Mouse (Mus musculus): ENCODE data around the gene Fbxl14. TPM values are rescaled to one million over a fixed set of nuclear protein-coding genes. Genes with fewer than 3 reads are reported as not detected.
A peak's percentile ranks its signal among the peaks of the same experiment; 100 is the strongest.

Fbxl14 gene
- polyA plus RNA-seq, 1 experiment from 2014 or later: 7.2 TPM

- no peaks in the 10 kb centered on the region for H3K27me3 ChIP-seq (ENCODE audit: control insufficient read depth, insufficient read depth, low read length)
- 31% methylated on average over 5 of the region's 5 CpGs for WGBS
- no peak overlapping the region for H3K9ac ChIP-seq (ENCODE audit: low read depth, low read length)
- H3K4me2 ChIP-seq (replicated peaks; ENCODE audit: low read depth, low read length): no peak overlapping the region
- no peaks in the 10 kb centered on the region for H3K36me3 ChIP-seq (ENCODE audit: control insufficient read depth, insufficient read depth, low read length)
- no peak overlapping the region for H3K27ac ChIP-seq (ENCODE audit: low read depth, low read length)
- no peak overlapping the region for H3K4me3 ChIP-seq (ENCODE audit: low read length)
- peaks cover 4% of the 10 kb centered on the region; the same call in 1 of the 2 replicates for H3K4me1 ChIP-seq (ENCODE audit: control insufficient read depth, insufficient read depth, low read length)
- ATAC-seq (ENCODE audit: low FRiP score, low TSS enrichment): peak; percentile 51; the same call in 1 of the 2 replicates
- H3K9me3 ChIP-seq (ENCODE audit: control insufficient read depth, low read length): no peaks in the 10 kb centered on the region; the same call in 1 of the 2 replicates
Observed at GRCm38 (mm10) chr6:119460391-119460790, 19.1 kb upstream of the Fbxl14 start.

- Histone ChIP-seq H3K4me2 (replicated peaks; ENCODE audit: low read depth, low read length) (no peak overlapping the region), H3K9me3 (ENCODE audit: control insufficient read depth, low read length) (no peaks in the 10 kb centered on the region; the same call in 1 of the 2 replicates), H3K27ac (ENCODE audit: low read depth, low read length) (no peak overlapping the region), H3K4me3 (ENCODE audit: low read length) (no peak overlapping the region), H3K4me1 (ENCODE audit: control insufficient read depth, insufficient read depth, low read length) (0 out of 2 replicates have a peak, but pooled peaks cover 2% of the 10 kb centered on the region), H3K9ac (ENCODE audit: low read depth, low read length) (no peak overlapping the region), H3K36me3 (ENCODE audit: control insufficient read depth, insufficient read depth, low read length) (no peaks in the 10 kb centered on the region), H3K27me3 (ENCODE audit: control insufficient read depth, insufficient read depth, low read length) (no peaks in the 10 kb centered on the region)
- no peak for ATAC-seq (ENCODE audit: low FRiP score, low TSS enrichment)
- WGBS: 79% methylated on average over 1 of the region's 1 CpGs
Observed at GRCm38 (mm10) chr6:119466161-119466560, 13.3 kb upstream of the Fbxl14 start.

- H3K9me3 ChIP-seq (ENCODE audit: control insufficient read depth, low read length): no peaks in the 10 kb centered on the region; the same call in 1 of the 2 replicates
- H3K9ac ChIP-seq (ENCODE audit: low read depth, low read length): no peak overlapping the region
- ATAC-seq (ENCODE audit: low FRiP score, low TSS enrichment): no peak
- H3K27me3 ChIP-seq (ENCODE audit: control insufficient read depth, insufficient read depth, low read length): no peaks in the 10 kb centered on the region
- no peak overlapping the region for H3K27ac ChIP-seq (ENCODE audit: low read depth, low read length)
- 68% methylated on average over 10 of the region's 10 CpGs for WGBS
- H3K4me3 ChIP-seq (ENCODE audit: low read length): no peak overlapping the region
- H3K4me1 ChIP-seq (ENCODE audit: control insufficient read depth, insufficient read depth, low read length): 0 out of 2 replicates have a peak, but pooled peaks cover 2% of the 10 kb centered on the region
- no peak overlapping the region for H3K4me2 ChIP-seq (replicated peaks; ENCODE audit: low read depth, low read length)
- no peaks in the 10 kb centered on the region for H3K36me3 ChIP-seq (ENCODE audit: control insufficient read depth, insufficient read depth, low read length)
Observed at GRCm38 (mm10) chr6:119466921-119467784, 12.3 kb upstream of the Fbxl14 start.

- no peak for ATAC-seq (ENCODE audit: low FRiP score, low TSS enrichment)
- 0 out of 2 replicates have a peak, but pooled peaks cover 2% of the 10 kb centered on the region for H3K4me1 ChIP-seq (ENCODE audit: control insufficient read depth, insufficient read depth, low read length)
- H3K36me3 ChIP-seq (ENCODE audit: control insufficient read depth, insufficient read depth, low read length): no peaks in the 10 kb centered on the region
- no peak overlapping the region for H3K9ac ChIP-seq (ENCODE audit: low read depth, low read length)
- no peak overlapping the region for H3K27ac ChIP-seq (ENCODE audit: low read depth, low read length)
- WGBS: 75% methylated on average over 2 of the region's 2 CpGs
- no peak overlapping the region for H3K4me2 ChIP-seq (replicated peaks; ENCODE audit: low read depth, low read length)
- H3K4me3 ChIP-seq (ENCODE audit: low read length): no peak overlapping the region
- H3K9me3 ChIP-seq (ENCODE audit: control insufficient read depth, low read length): no peaks in the 10 kb centered on the region; the same call in 1 of the 2 replicates
- no peaks in the 10 kb centered on the region for H3K27me3 ChIP-seq (ENCODE audit: control insufficient read depth, insufficient read depth, low read length)
Observed at GRCm38 (mm10) chr6:119467785-119468059, 11.7 kb upstream of the Fbxl14 start.

- no peak for ATAC-seq (ENCODE audit: low FRiP score, low TSS enrichment)
- WGBS: 79% methylated on average over 3 of the region's 3 CpGs
- no peak overlapping the region for H3K9ac ChIP-seq (ENCODE audit: low read depth, low read length)
Observed at GRCm38 (mm10) chr6:119470777-119471176, 8.7 kb upstream of the Fbxl14 start.

GRCm38 (mm10) chr6:119472135-119472534, 7.3 kb upstream of the Fbxl14 start:
- ATAC-seq (ENCODE audit: low FRiP score, low TSS enrichment): 0 out of 2 replicates have a peak, but pooled peaks have one; percentile 18
- no peak overlapping the region for H3K9ac ChIP-seq (ENCODE audit: low read depth, low read length)
- no peak overlapping the region for H3K27ac ChIP-seq (ENCODE audit: low read depth, low read length)
- H3K4me2 ChIP-seq (replicated peaks; ENCODE audit: low read depth, low read length): no peak overlapping the region
- H3K36me3 ChIP-seq (ENCODE audit: control insufficient read depth, insufficient read depth, low read length): no peaks in the 10 kb centered on the region
- no peak overlapping the region for H3K4me3 ChIP-seq (ENCODE audit: low read length)
- WGBS: 39% methylated on average over 5 of the region's 5 CpGs
- H3K9me3 ChIP-seq (ENCODE audit: control insufficient read depth, low read length): no peaks in the 10 kb centered on the region
- H3K4me1 ChIP-seq (ENCODE audit: control insufficient read depth, insufficient read depth, low read length): no peaks in the 10 kb centered on the region
- H3K27me3 ChIP-seq (ENCODE audit: control insufficient read depth, insufficient read depth, low read length): no peaks in the 10 kb centered on the region

More at GRCm38 (mm10) chr6:119470777-119471176, 8.7 kb upstream of the Fbxl14 start:
- 0 out of 2 replicates have a peak, but pooled peaks cover 2% of the 10 kb centered on the region for H3K4me1 ChIP-seq (ENCODE audit: control insufficient read depth, insufficient read depth, low read length)
- no peak overlapping the region for H3K27ac ChIP-seq (ENCODE audit: low read depth, low read length)
- H3K27me3 ChIP-seq (ENCODE audit: control insufficient read depth, insufficient read depth, low read length): no peaks in the 10 kb centered on the region
- no peaks in the 10 kb centered on the region for H3K36me3 ChIP-seq (ENCODE audit: control insufficient read depth, insufficient read depth, low read length)
- H3K4me3 ChIP-seq (ENCODE audit: low read length): no peak overlapping the region
- H3K4me2 ChIP-seq (replicated peaks; ENCODE audit: low read depth, low read length): no peak overlapping the region
- H3K9me3 ChIP-seq (ENCODE audit: control insufficient read depth, low read length): no peaks in the 10 kb centered on the region

- H3K4me1 ChIP-seq (ENCODE audit: control insufficient read depth, insufficient read depth, low read length): peaks cover 3% of the 10 kb centered on the region
- no peaks in the 10 kb centered on the region for H3K27me3 ChIP-seq (ENCODE audit: control insufficient read depth, insufficient read depth, low read length)
- no peak overlapping the region for H3K27ac ChIP-seq (ENCODE audit: low read depth, low read length)
- no peak overlapping the region for H3K9ac ChIP-seq (ENCODE audit: low read depth, low read length)
- 61% methylated on average over 3 of the region's 3 CpGs for WGBS
- no peaks in the 10 kb centered on the region for H3K9me3 ChIP-seq (ENCODE audit: control insufficient read depth, low read length)
- no peak for ATAC-seq (ENCODE audit: low FRiP score, low TSS enrichment)
- H3K4me3 ChIP-seq (ENCODE audit: low read length): no peak overlapping the region
- no peak overlapping the region for H3K4me2 ChIP-seq (replicated peaks; ENCODE audit: low read depth, low read length)
- no peaks in the 10 kb centered on the region for H3K36me3 ChIP-seq (ENCODE audit: control insufficient read depth, insufficient read depth, low read length)
Observed at GRCm38 (mm10) chr6:119472705-119473104, 6.8 kb upstream of the Fbxl14 start.

GRCm38 (mm10) chr6:119473446-119473845, 6.0 kb upstream of the Fbxl14 start:
- H3K4me1 ChIP-seq (ENCODE audit: control insufficient read depth, insufficient read depth, low read length): peaks cover 10% of the 10 kb centered on the region
- WGBS: 85% methylated on average over 7 of the region's 7 CpGs
- H3K27ac ChIP-seq (ENCODE audit: low read depth, low read length): no peak overlapping the region
- H3K36me3 ChIP-seq (ENCODE audit: control insufficient read depth, insufficient read depth, low read length): no peaks in the 10 kb centered on the region
- no peak overlapping the region for H3K9ac ChIP-seq (ENCODE audit: low read depth, low read length)
- no peak overlapping the region for H3K4me2 ChIP-seq (replicated peaks; ENCODE audit: low read depth, low read length)
- no peak overlapping the region for H3K4me3 ChIP-seq (ENCODE audit: low read length)
- ATAC-seq (ENCODE audit: low FRiP score, low TSS enrichment): no peak
- no peaks in the 10 kb centered on the region for H3K9me3 ChIP-seq (ENCODE audit: control insufficient read depth, low read length)
- no peaks in the 10 kb centered on the region for H3K27me3 ChIP-seq (ENCODE audit: control insufficient read depth, insufficient read depth, low read length)

- WGBS: 75% methylated on average over 4 of the region's 4 CpGs
- H3K9me3 ChIP-seq (ENCODE audit: control insufficient read depth, low read length): no peaks in the 10 kb centered on the region
- no peaks in the 10 kb centered on the region for H3K36me3 ChIP-seq (ENCODE audit: control insufficient read depth, insufficient read depth, low read length)
- no peak for ATAC-seq (ENCODE audit: low FRiP score, low TSS enrichment)
- no peaks in the 10 kb centered on the region for H3K27me3 ChIP-seq (ENCODE audit: control insufficient read depth, insufficient read depth, low read length)
- no peak overlapping the region for H3K9ac ChIP-seq (ENCODE audit: low read depth, low read length)
- no peak overlapping the region for H3K4me3 ChIP-seq (ENCODE audit: low read length)
- no peak overlapping the region for H3K4me2 ChIP-seq (replicated peaks; ENCODE audit: low read depth, low read length)
- peaks cover 14% of the 10 kb centered on the region for H3K4me1 ChIP-seq (ENCODE audit: control insufficient read depth, insufficient read depth, low read length)
- H3K27ac ChIP-seq (ENCODE audit: low read depth, low read length): no peak overlapping the region
Observed at GRCm38 (mm10) chr6:119473992-119474391, 5.5 kb upstream of the Fbxl14 start.
